Mouse (Mus musculus) intestine, postnatal 0 days (tissue): Measurements from ENCODE around the gene Dhps. TPM values are rescaled to one million over a fixed set of nuclear protein-coding genes. Genes with fewer than 3 reads are reported as not detected.

Experiments used
- ATAC-seq: fragments of 200-750 bp; cut with Nextera tagmentation; 2 replicates; pipeline ENCODE4 v1.8.0; 2017; ENCODE audit warnings: mild to moderate bottlenecking, moderate TSS enrichment, moderate library complexity
- H3K27ac ChIP-seq: fragments of 300-500 bp; sonication (generic); 2 replicates; pipeline ENCODE4 v1.5.1; 2014; ENCODE audit warnings: mild to moderate bottlenecking, low read depth, low read length, moderate library complexity
- H3K27me3 ChIP-seq: fragments of 300-500 bp; sonication (generic); replicated peaks from 2 replicates; pipeline ENCODE4 v1.6.1; 2014; ENCODE audit warnings: low read length, mixed read lengths; ENCODE audit not compliant: control insufficient read depth, insufficient read depth
- H3K36me3 ChIP-seq: fragments of 300-500 bp; sonication (generic); 2 replicates; pipeline ENCODE4 v1.6.1; 2014; ENCODE audit warnings: mild to moderate bottlenecking, moderate library complexity; ENCODE audit not compliant: control insufficient read depth, insufficient read depth
- H3K4me1 ChIP-seq: fragments of 300-500 bp; sonication (generic); replicated peaks from 2 replicates; pipeline ENCODE4 v1.6.1; 2014; ENCODE audit warnings: antibody characterized with exemption, low read length, mixed read lengths; ENCODE audit not compliant: control insufficient read depth, insufficient read depth
- H3K4me2 ChIP-seq: fragments of 300-500 bp; sonication (generic); replicated peaks from 2 replicates; pipeline ENCODE4 v1.6.1; 2014; ENCODE audit warnings: low read depth, mild to moderate bottlenecking, moderate library complexity
- H3K4me3 ChIP-seq: fragments of 300-500 bp; sonication (generic); 2 replicates; pipeline ENCODE4 v1.5.1; 2014; ENCODE audit warnings: low read depth, low read length
- H3K9ac ChIP-seq: fragments of 300-500 bp; sonication (generic); 2 replicates; pipeline ENCODE4 v1.6.1; 2014; ENCODE audit warnings: mild to moderate bottlenecking, low read depth, low read length
- H3K9me3 ChIP-seq: fragments of 300-500 bp; sonication (generic); 2 replicates; pipeline ENCODE4 v1.6.1; 2016; ENCODE audit warnings: mixed run types; ENCODE audit not compliant: control insufficient read depth
- CTCF ChIP-seq: sonication (generic); IDR thresholded peaks from 2 replicates; pipeline ENCODE4 v1.5.1; 2016; ENCODE audit warnings: low read depth, mild to moderate bottlenecking, control low read depth, antibody characterized with exemption, moderate library complexity
- WGBS: fragments of 180-500 bp; shearing (Covaris S2); extraction: QIAGEN DNeasy Blood & Tissue Kit; methylation state at CpG from one replicate; pipeline ENCODE4 v1.1.7; 2014; 5-methylcytosine and 5-hydroxymethylcytosine counted together
- polyA plus RNA-seq: library from polyadenylated mRNA; unstranded; fragments of >200 nt; fragmentation: Nextera tagmentation; extraction: Ambion mirVana; gene quantifications from 2 replicates; pipeline ENCODE4 v1.2.1, GENCODE M21; 2015

The Dhps gene
- polyA plus RNA-seq, 1 experiment from 2014 or later = 46.6 TPM

- peaks cover 14% of the 10 kb centered on the region for H3K36me3 ChIP-seq
- ATAC-seq = 0 out of 2 replicates have a peak, but pooled peaks have one; percentile 3
- H3K4me3 ChIP-seq = peak overlapping the region; percentile 88
- peak overlapping the region; percentile 96 for H3K27ac ChIP-seq
- H3K9ac ChIP-seq = peak overlapping the region; percentile 89
- WGBS = under 1% methylated on average over 15 of the region's 15 CpGs
- no peaks in the 10 kb centered on the region for H3K27me3 ChIP-seq
- no peaks in the 10 kb centered on the region for H3K9me3 ChIP-seq
- peak overlapping the region; percentile 94 for H3K4me2 ChIP-seq
- no peak for TF ChIP-seq CTCF
- H3K4me1 ChIP-seq = peaks cover 5% of the 10 kb centered on the region; the same call in 1 of the 2 replicates
Measured at GRCm38 (mm10) chr8:85035728-85036310, 35.7 kb upstream of the Dhps start.

- 0% methylated on average over 9 of the region's 9 CpGs for WGBS
- Histone ChIP-seq H3K36me3 (peaks cover 19% of the 10 kb centered on the region), H3K27me3 (no peaks in the 10 kb centered on the region), H3K9me3 (no peaks in the 10 kb centered on the region), H3K9ac (peak overlapping the region; percentile 89), H3K4me3 (peak overlapping the region; percentile 88), H3K4me2 (peak overlapping the region; percentile 94), H3K27ac (peak overlapping the region; percentile 96), H3K4me1 (peaks cover 5% of the 10 kb centered on the region; the same call in 1 of the 2 replicates)
- no peak for TF ChIP-seq CTCF
- peak; percentile 3; the same call in 1 of the 2 replicates for ATAC-seq
Measured at GRCm38 (mm10) chr8:85036381-85036717, 35.2 kb upstream of the Dhps start.

DNA sequence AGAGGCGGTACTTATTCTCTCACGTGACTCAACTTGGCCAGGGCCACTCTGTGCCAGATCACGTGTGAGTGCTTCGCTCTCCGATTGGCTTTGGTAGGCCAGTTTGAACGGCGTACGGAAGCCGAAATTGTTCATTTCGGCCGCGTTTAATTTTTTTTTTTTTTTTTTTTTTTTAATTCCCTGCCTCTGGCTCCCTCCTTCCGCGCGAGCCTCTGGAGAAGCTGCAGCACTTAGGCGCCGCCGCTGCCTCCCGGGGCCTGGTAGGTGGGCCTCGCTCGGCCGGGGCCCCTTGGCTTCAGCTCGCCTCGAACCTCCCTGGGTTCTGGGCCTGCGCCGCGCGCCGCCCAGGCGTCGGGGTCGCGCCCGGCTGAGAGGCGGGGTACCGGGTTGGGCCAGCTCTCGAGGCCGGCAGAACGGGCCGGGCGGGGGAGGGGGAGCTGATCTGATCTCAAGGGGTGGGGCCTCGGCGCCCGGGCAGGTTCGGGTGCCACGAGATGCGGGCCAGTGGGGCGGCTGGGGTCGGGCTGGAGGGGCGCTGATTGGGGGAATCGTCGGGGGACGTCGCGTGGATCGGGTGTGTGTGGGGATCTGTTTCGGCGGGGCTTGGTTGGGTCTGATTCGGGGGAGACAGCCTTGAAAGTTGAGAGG lies 34.7 kb upstream of the Dhps start, which contains the start of gene Tnpo2:
TSS of gene Tnpo2 (plus strand) at position 198 of the 648 bp plus-strand sequence.
- Histone ChIP-seq H3K27me3 (no peaks in the 10 kb centered on the region), H3K4me2 (peak within 1 kb of the TSS; percentile 94), H3K4me3 (peak within 1 kb of the TSS; percentile 88), H3K36me3 (peaks cover 21% of the 10 kb centered on the region), H3K27ac (peak within 1 kb of the TSS; percentile 96), H3K4me1 (peaks cover 5% of the 10 kb centered on the region; the same call in 1 of the 2 replicates), H3K9me3 (no peaks in the 10 kb centered on the region), H3K9ac (peak within 1 kb of the TSS; percentile 89)
- WGBS = under 1% methylated on average over 55 of the region's 59 CpGs
- peak; percentile 89 for ATAC-seq
- TF ChIP-seq CTCF = no peak

DNA sequence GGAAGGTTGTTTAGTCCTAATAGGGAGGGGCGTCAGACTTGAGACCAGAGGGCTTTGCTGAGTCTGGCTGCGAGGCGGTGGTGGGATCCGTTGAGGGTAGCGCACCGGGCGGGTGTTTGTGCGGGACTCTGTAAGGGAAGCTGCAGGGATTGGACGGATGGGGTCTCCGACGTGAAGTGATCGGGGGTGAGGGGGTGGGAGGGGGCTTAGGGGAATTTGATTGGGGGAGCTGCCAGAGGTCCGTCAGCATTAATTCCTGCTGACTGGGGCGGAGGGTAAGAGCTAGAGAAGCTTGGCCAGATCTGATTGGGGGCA lies 34.2 kb upstream of the Dhps start:
- under 1% methylated on average over 14 of the region's 14 CpGs for WGBS
- Histone ChIP-seq H3K9me3 (no peaks in the 10 kb centered on the region), H3K36me3 (peaks cover 20% of the 10 kb centered on the region), H3K4me1 (peaks cover 5% of the 10 kb centered on the region; the same call in 1 of the 2 replicates), H3K27me3 (no peaks in the 10 kb centered on the region), H3K9ac (peak overlapping the region; percentile 89), H3K4me3 (peak overlapping the region; percentile 88), H3K4me2 (peak overlapping the region; percentile 94), H3K27ac (peak overlapping the region; percentile 96)
- ATAC-seq = peak; percentile 13; the same call in 1 of the 2 replicates
- TF ChIP-seq CTCF = no peak

DNA sequence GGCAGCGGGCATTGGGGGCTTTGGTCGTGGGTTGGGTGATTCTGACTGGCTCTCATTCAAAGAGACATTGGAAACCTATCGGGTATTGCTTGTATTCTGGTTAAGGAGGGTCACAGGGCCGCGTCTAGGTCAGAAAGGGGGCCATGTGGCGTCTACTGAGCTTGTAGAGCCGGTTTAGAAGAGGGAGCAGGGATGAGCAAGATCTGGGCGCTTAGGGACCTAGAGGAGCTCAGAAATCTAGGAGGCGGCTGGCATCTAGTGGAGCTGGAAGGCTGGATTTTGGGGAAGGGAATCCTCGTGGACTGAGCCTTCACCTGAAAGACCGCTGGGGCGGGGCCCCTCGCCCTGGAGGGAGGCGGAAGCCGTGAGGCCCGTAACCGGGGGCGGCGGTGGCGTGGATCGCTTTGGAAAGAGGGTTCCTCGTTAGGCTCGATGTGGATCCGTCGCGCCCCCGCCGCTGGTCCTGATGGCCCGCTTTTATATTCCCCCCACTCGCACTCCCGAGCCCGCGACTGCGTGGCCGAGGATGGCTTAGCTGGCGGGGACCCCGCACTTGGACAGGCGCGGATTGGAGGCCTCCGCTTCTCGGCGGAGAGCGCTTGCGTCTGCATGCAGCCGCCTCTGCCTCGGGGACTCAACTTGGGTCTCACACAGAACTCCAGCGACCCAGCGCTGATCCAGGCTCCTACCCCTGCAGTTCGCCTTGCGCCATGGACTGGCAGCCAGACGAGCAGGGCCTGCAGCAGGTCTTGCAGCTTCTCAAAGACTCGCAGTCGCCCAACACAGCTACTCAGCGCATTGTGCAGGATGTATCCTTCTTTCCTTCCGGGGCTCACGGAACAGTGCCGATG lies 33.7 kb upstream of the Dhps start:
- peak overlapping the region; percentile 88 for H3K4me3 ChIP-seq
- peaks cover 5% of the 10 kb centered on the region; the same call in 1 of the 2 replicates for H3K4me1 ChIP-seq
- H3K9ac ChIP-seq = peak overlapping the region; percentile 89
- H3K27ac ChIP-seq = peak overlapping the region; percentile 96
- H3K36me3 ChIP-seq = peaks cover 22% of the 10 kb centered on the region
- no peaks in the 10 kb centered on the region for H3K9me3 ChIP-seq
- H3K4me2 ChIP-seq = peak overlapping the region; percentile 94
- H3K27me3 ChIP-seq = no peaks in the 10 kb centered on the region
- no peak for TF ChIP-seq CTCF
- no peak for ATAC-seq
- under 1% methylated on average over 56 of the region's 57 CpGs for WGBS

DNA sequence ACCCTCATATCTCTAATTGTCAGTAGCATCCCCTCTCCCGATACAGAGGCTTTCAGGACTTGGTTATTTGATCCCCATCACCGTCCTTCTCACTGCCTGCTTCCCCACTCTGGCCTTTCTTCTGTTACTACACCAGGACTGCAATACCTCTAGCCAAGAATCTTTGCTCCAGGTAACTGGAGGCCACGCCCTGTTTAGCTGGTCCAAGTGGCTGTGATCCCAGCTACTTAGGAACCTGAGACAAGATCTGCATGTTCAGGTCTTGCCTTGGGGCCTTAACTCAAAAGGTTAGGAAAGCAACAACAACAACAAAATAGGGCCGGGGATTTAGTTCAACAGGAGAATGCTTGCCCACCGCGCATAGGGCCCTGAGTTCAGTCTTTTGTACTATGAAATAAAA lies 27.9 kb upstream of the Dhps start:
- H3K4me3 ChIP-seq = no peak overlapping the region
- ATAC-seq = no peak
- no peak overlapping the region for H3K4me2 ChIP-seq
- TF ChIP-seq CTCF = no peak
- H3K27ac ChIP-seq = no peak overlapping the region
- peaks cover 79% of the 10 kb centered on the region for H3K36me3 ChIP-seq
- 88% methylated on average over 6 of the region's 6 CpGs for WGBS
- H3K9me3 ChIP-seq = no peaks in the 10 kb centered on the region
- no peaks in the 10 kb centered on the region for H3K27me3 ChIP-seq
- no peaks in the 10 kb centered on the region for H3K4me1 ChIP-seq
- H3K9ac ChIP-seq = no peak overlapping the region
